Mouse (Mus musculus): Measurements from ENCODE around the gene Cbx5.
"Not testable (repeated sequence)": the region's sequence is repeated elsewhere in the genome, so short reads cannot be mapped to it uniquely, and the experiment has no call there.

Cbx5 gene

GRCm38 (mm10) chr15:103239685-103240159, at the start of gene Cbx5:
TSS of gene Cbx5 (minus strand) at chr15:103239816.
- DNase-seq = peak; percentile 98

DNA sequence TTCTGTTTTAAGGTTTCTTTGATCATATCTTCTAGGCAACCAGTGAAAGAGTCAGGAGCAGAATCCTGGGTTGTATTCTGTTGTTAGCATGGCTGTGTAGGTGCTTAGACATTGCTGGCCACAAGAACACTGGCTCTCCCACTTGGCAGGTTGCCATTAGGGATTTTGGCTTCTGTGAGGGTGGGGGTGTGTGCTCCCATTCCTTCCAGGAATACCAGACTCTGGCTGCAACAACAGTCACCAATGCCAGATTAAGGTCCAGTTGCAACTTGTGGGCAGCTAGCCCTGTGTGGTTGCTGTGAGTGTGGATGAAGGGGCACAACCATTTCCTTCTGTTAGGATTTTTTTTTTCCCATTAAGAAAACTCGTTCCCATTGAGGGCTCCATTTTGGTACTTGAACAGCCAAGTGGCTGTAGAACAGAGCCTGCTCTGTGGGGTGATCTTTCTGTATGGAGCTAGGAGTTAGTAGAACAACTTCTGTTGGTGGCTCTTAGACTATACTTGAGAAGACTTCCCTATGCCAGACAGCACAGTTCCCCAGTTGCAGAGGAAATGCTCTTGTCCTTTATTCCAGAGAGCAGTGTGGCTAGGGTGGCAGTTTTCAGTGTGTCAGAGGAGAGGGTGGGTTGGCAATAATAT, 46.3 kb upstream of the Cbx5 start:
- no peak for DNase-seq

GRCm38 (mm10) chr15:103284647-103285046, 45.0 kb upstream of the Cbx5 start:
- no peak for DNase-seq

DNA sequence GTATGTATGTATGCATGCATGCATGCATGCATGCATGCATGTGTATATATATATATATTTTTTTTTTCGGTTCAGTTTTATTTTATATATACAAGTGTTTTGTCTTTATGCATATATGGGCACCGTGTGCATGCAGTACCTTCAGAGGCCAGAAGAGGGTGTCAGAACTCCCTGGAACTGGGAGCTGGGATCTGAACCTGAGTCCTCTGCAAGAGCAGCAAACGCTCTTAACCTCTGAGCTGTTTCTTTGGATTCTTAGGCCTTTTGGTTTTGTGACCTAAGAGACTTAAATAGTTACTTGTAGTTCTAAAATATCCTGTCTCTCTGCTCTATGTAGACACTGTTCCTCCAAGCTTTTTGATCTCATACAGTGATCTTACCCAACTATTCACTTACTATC, 44.5 kb upstream of the Cbx5 start:
- DNase-seq = no peak

- DNase-seq = no peak
These were observed 42.0 kb upstream of the Cbx5 start for GRCm38 (mm10) chr15:103281465-103282205.

GRCm38 (mm10) chr15:103280817-103281464, 41.3 kb upstream of the Cbx5 start:
- no peak for DNase-seq

- no peak for DNase-seq
These were observed 40.1 kb upstream of the Cbx5 start for GRCm38 (mm10) chr15:103279750-103280149.

DNA sequence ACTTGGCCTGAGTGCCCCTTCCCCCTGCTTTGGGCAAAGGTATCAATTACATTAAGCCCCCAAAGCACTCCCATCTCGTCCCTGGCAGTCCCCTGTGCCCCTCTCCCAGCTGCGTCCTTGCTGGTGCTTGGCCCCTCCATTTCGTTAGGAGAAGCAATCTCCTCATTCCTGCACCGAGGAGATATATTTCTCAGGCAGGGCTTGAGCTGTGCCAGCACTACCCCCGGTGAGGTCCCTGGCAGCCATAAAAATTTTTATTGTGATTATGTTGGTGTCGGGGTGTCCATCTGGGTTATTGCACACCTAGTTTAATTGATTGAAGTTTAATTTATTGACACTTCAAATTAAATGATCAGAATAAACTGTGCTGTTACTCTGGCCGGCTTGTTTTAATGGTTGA, 38.3 kb upstream of the Cbx5 start:
- DNase-seq = no peak

GRCm38 (mm10) chr15:103275943-103276342, 36.3 kb upstream of the Cbx5 start:
- not testable (repeated sequence) for DNase-seq

GRCm38 (mm10) chr15:103272419-103273279, 33.0 kb upstream of the Cbx5 start, which contains the start of gene Copz1:
TSS of gene Copz1 (plus strand) at chr15:103272714.
- DNase-seq = peak; percentile 99

- DNase-seq = no peak
These were observed 29.3 kb upstream of the Cbx5 start for GRCm38 (mm10) chr15:103268903-103269302.

GRCm38 (mm10) chr15:103264794-103265193, 25.2 kb upstream of the Cbx5 start:
- DNase-seq = no peak

DNA sequence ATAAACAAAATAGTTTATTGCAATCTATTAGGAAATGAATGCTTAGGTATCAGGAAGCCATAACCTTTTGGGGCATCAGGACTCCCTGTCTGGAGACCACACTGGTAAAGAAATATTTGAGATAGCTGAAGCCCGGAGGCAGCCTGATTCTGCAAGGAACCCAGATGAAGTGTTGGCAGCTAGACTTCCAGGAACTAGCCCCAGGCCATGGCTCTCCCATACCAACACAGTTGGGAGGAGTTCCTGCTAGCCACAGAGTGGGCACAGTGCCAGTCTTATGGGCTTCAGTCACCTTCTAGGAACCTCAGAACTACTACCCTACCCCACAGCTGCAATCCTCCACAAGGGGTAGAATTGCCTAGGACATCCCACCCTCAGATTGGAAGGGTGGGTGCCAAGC, 20.4 kb upstream of the Cbx5 start:
- DNase-seq = no peak

GRCm38 (mm10) chr15:103259162-103259561, 19.5 kb upstream of the Cbx5 start:
- DNase-seq = no peak

GRCm38 (mm10) chr15:103257790-103258728, 18.4 kb upstream of the Cbx5 start, which contains the start of gene Nfe2:
TSS of gene Nfe2 (minus strand) at chr15:103258403.
- no peak for DNase-seq

- no peak for DNase-seq
These were observed 16.8 kb upstream of the Cbx5 start for GRCm38 (mm10) chr15:103256210-103256986.

- no peak for DNase-seq
These were observed 15.6 kb upstream of the Cbx5 start for GRCm38 (mm10) chr15:103255169-103255568.

DNA sequence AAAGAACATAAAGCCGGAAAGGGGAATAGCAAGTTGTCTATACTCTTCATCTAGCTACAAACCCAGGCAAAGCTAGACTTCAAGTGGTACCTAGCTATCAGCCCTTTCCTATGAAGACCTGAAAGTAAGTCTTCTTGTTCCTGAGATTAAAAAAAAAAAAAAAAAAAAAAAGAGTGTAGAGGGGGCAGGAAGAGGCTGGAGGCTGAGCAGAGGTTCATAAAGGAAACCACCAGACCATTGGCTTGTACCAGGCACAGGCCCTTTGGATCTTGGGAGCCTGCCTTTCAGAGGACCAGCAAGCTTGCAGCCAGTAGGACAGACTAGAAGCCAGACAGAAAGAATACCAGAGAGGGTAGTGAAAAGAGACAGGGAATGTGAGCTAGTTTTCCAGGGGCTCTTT, 13.7 kb upstream of the Cbx5 start:
- no peak for DNase-seq

- DNase-seq = no peak
These were observed 13.0 kb upstream of the Cbx5 start for GRCm38 (mm10) chr15:103252660-103253059.

DNA sequence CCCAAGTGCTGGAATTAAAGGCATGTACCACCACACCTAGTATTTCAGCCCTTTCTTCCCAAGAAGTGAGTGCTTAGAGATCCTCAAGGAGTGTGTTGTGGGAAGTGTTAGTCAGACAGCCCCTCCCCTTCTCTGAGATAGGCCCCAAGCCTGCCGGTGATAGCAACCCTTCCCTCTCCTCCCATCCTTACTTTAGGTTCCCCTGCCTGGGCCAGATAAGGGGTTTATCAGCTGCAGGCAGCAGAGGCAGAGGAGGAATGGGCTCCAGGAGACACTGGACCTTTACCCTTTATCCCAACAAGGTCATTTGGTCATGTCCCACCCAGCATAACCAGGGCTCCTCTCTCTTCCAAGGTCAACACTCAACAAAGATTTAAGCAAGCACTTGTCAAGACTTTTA, 12.0 kb upstream of the Cbx5 start:
- DNase-seq = no peak

All from right cerebral cortex, adult 18-20 months (tissue).